Mouse (Mus musculus) cortical plate, adult 2 months (tissue): Measurements from ENCODE around the gene Tbc1d25.

ENCODE experiments used
- CTCF ChIP-seq: fragments of 200-500 bp; IDR thresholded peaks from 2 replicates; pipeline ENCODE4 v1.5.1; 2011; ENCODE audit warnings: mild to moderate bottlenecking, control low read depth, low read length; ENCODE audit not compliant: insufficient read depth; ENCODE audit errors: extremely low read depth
- POLR2A ChIP-seq: fragments of 200-500 bp; IDR thresholded peaks from 2 replicates; pipeline ENCODE4 v1.6.1; 2011; ENCODE audit warnings: mild to moderate bottlenecking, low read length, control low read depth; ENCODE audit not compliant: insufficient read depth; ENCODE audit errors: extremely low read depth

- no peak for TF ChIP-seq CTCF
- TF ChIP-seq POLR2A = no peak
These were observed 43.7 kb upstream of the Tbc1d25 start for GRCm38 (mm10) chrX:8219651-8220050.
